Mouse (Mus musculus) testis, adult 2 months (tissue): ENCODE measurements around the gene Mbtd1. TPM values are rescaled to one million over a fixed set of nuclear protein-coding genes. Genes with fewer than 3 reads are reported as not detected.
A peak's percentile ranks its signal among the peaks of the same experiment; 100 is the strongest.

Experiments used
- H3K27ac ChIP-seq: fragments of 200-500 bp; 2 replicates; pipeline ENCODE4 v1.5.1; 2012; ENCODE audit warnings: low read depth, low read length; ENCODE audit not compliant: control insufficient read depth, insufficient read depth
- H3K27me3 ChIP-seq: fragments of 200-500 bp; 2 replicates; pipeline ENCODE4 v1.6.1; 2012; ENCODE audit warnings: mild to moderate bottlenecking, low read length, moderate library complexity; ENCODE audit not compliant: control insufficient read depth, insufficient read depth
- H3K36me3 ChIP-seq: fragments of 200-500 bp; 2 replicates; pipeline ENCODE4 v1.6.1; 2012; ENCODE audit warnings: mild to moderate bottlenecking, low read length; ENCODE audit not compliant: control insufficient read depth, insufficient read depth
- H3K4me1 ChIP-seq: fragments of 200-500 bp; 2 replicates; pipeline ENCODE4 v1.6.1; 2012; ENCODE audit warnings: low read length; ENCODE audit not compliant: control insufficient read depth, insufficient read depth
- H3K4me3 ChIP-seq: fragments of 200-500 bp; 2 replicates; pipeline ENCODE4 v1.5.1; 2012; ENCODE audit warnings: low read depth, mild to moderate bottlenecking, low read length, moderate library complexity, mixed read lengths; ENCODE audit not compliant: control insufficient read depth
- CTCF ChIP-seq: fragments of 200-500 bp; IDR thresholded peaks from 2 replicates; pipeline ENCODE4 v1.5.1; 2012; ENCODE audit warnings: low read depth, mild to moderate bottlenecking, inconsistent platforms, low read length, moderate library complexity; ENCODE audit not compliant: control insufficient read depth, insufficient read depth, insufficient replicate concordance
- POLR2A ChIP-seq: fragments of 200-500 bp; IDR thresholded peaks from 2 replicates; pipeline ENCODE4 v1.6.1; 2012; ENCODE audit warnings: low read depth, mild to moderate bottlenecking, inconsistent platforms, low read length, moderate library complexity; ENCODE audit not compliant: control insufficient read depth
- polyA plus RNA-seq: library from polyadenylated mRNA; depleted of rRNA; stranded (reverse); fragments of >200 nt; gene quantifications from 2 replicates; pipeline ENCODE4 v1.2.3, GENCODE M21; 2012

The Mbtd1 gene
- polyA plus RNA-seq, 1 experiment: 20.4 TPM

GRCm38 (mm10) chr11:93950045-93950444 is 64.4 kb downstream of the Mbtd1 start:
- Histone ChIP-seq H3K4me1 (peaks cover 4% of the 10 kb centered on the region), H3K4me3 (no peak overlapping the region), H3K27me3 (no peaks in the 10 kb centered on the region), H3K36me3 (no peaks in the 10 kb centered on the region), H3K27ac (no peak overlapping the region)
- TF ChIP-seq CTCF: no peak
- TF ChIP-seq POLR2A: no peak

GRCm38 (mm10) chr11:93952376-93952775 is 66.7 kb downstream of the Mbtd1 start:
- Histone ChIP-seq H3K36me3 (no peaks in the 10 kb centered on the region), H3K4me3 (no peak overlapping the region), H3K4me1 (peaks cover 16% of the 10 kb centered on the region), H3K27me3 (no peaks in the 10 kb centered on the region), H3K27ac (no peak overlapping the region)
- TF ChIP-seq POLR2A (no peak), CTCF (no peak)

GRCm38 (mm10) chr11:93954738-93955255 is 69.1 kb downstream of the Mbtd1 start:
- Histone ChIP-seq H3K27me3 (no peaks in the 10 kb centered on the region), H3K4me1 (peaks cover 16% of the 10 kb centered on the region), H3K36me3 (no peaks in the 10 kb centered on the region), H3K4me3 (peak overlapping the region; percentile 92), H3K27ac (peak overlapping the region; percentile 90)
- TF ChIP-seq POLR2A (peak; percentile 47; the same call in 1 of the 2 replicates), CTCF (no peak)

GRCm38 (mm10) chr11:93955256-93956150 is 69.9 kb downstream of the Mbtd1 start:
- TF ChIP-seq POLR2A (peak; percentile 36; the same call in 1 of the 2 replicates), CTCF (no peak; the same call in 1 of the 2 replicates)
- Histone ChIP-seq H3K36me3 (no peaks in the 10 kb centered on the region), H3K27me3 (no peaks in the 10 kb centered on the region), H3K4me3 (peak overlapping the region; percentile 92), H3K27ac (peak overlapping the region; percentile 90), H3K4me1 (peaks cover 16% of the 10 kb centered on the region)

DNA sequence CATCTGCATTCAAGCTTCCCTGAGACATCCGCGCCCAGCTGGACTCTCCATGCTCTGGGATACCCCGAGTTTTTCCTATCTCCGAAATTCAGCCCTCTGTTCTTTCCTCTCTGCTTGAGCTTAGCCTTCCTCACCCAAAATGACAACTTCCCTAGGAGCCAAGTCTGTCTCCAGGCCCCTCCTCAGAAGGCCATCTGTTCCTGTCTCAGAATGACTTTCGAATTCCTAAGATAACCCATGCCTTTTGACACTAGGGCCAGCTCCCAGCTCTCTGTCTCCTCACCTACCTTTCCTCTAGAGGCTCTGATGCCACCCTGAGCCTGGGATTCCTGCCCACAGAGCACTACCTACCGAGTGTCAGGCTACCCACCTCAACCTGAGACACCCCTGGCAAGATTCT is 70.5 kb downstream of the Mbtd1 start, which contains the start of gene Nme2:
Gene Nme2 (minus strand): TSS at position 101 of the 400 bp plus-strand sequence.
- Histone ChIP-seq H3K27ac (peak within 1 kb of the TSS; percentile 90), H3K4me3 (peak within 1 kb of the TSS; percentile 92), H3K4me1 (peaks cover 16% of the 10 kb centered on the region), H3K36me3 (no peaks in the 10 kb centered on the region), H3K27me3 (no peaks in the 10 kb centered on the region)
- TF ChIP-seq CTCF: no peak
- TF ChIP-seq POLR2A: no peak

DNA sequence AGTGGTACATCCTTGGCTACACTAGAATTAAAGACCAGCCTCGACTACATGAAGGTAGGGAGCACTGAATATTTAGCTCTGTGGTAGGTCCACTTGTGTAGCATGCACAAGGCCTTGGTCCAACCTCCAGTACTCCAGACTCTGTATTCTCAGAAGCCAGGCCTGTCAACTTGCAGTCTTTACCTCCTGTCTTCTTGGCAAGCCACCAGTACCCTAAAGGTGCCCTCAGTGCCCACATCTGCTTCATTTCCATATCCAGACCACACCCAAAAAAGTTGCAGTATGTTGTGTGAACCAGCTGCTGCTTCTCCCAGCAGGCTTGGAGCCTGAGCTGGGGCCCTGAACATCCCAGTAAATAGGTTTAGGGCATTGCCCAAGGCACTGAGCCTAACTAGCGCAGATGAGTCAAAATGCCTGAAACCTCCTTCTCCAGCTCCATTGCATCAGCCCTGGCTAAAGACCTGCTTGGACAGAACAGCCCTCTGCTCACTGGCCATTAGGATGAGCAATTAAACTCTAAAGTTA is 71.4 kb downstream of the Mbtd1 start:
- Histone ChIP-seq H3K27ac (no peak overlapping the region), H3K27me3 (no peaks in the 10 kb centered on the region), H3K4me3 (no peak overlapping the region), H3K4me1 (peaks cover 16% of the 10 kb centered on the region), H3K36me3 (no peaks in the 10 kb centered on the region)
- TF ChIP-seq POLR2A (no peak), CTCF (no peak)

DNA sequence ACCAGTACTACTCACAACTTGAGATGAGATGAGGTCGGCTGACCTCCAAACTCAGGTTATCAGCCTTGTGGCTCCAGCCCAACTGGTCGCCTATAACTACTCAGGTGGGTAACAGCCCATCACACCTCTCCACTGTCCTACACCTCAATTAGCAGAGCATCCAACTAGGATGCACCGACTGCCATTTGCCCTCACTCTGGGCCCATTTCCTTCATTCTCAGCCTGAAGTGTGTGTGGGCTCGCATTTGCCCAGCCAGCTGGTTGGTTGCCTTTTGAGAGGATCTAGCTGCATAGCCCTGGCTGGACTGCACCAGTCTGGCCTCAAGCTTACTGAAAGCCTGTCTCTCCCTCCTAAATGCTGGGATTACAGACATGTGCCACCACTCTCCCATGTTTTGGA is 72.1 kb downstream of the Mbtd1 start:
- Histone ChIP-seq H3K27ac (no peak overlapping the region), H3K36me3 (no peaks in the 10 kb centered on the region), H3K4me3 (no peak overlapping the region), H3K4me1 (peaks cover 16% of the 10 kb centered on the region), H3K27me3 (no peaks in the 10 kb centered on the region)
- TF ChIP-seq POLR2A (no peak), CTCF (no peak)
